Mouse (Mus musculus) heart, embryonic 15.5 days (tissue): ENCODE results near the gene Aspdh. TPM values are rescaled to one million over a fixed set of nuclear protein-coding genes. Genes with fewer than 3 reads are reported as not detected.
A peak's percentile ranks its signal among the peaks of the same experiment; 100 is the strongest.

Source experiments
- ATAC-seq: fragments of 200-750 bp; cut with Nextera tagmentation; replicated peaks from 2 replicates; pipeline ENCODE4 v1.8.0; 2017; ENCODE audit warnings: low read depth, moderate TSS enrichment; ENCODE audit not compliant: insufficient number of reproducible peaks, insufficient read depth, low FRiP score
- H3K27ac ChIP-seq: fragments of 300-500 bp; sonication (generic); 2 replicates; pipeline ENCODE4 v1.5.1; 2015; ENCODE audit warnings: mild to moderate bottlenecking, inconsistent platforms
- H3K27me3 ChIP-seq: fragments of 300-500 bp; sonication (generic); 2 replicates; pipeline ENCODE4 v1.6.1; 2015; ENCODE audit warnings: inconsistent platforms
- H3K36me3 ChIP-seq: fragments of 300-500 bp; sonication (generic); 2 replicates; pipeline ENCODE4 v1.6.1; 2015; ENCODE audit warnings: mild to moderate bottlenecking, inconsistent platforms
- H3K4me1 ChIP-seq: fragments of 300-500 bp; sonication (generic); replicated peaks from 2 replicates; pipeline ENCODE4 v1.6.1; 2015; ENCODE audit warnings: inconsistent platforms
- H3K4me2 ChIP-seq: fragments of 300-500 bp; sonication (generic); 2 replicates; pipeline ENCODE4 v1.6.1; 2015; ENCODE audit warnings: inconsistent platforms, mild to moderate bottlenecking, moderate library complexity
- H3K4me3 ChIP-seq: fragments of 300-500 bp; sonication (generic); 2 replicates; pipeline ENCODE4 v1.5.1; 2015; ENCODE audit warnings: mild to moderate bottlenecking, inconsistent platforms
- H3K9ac ChIP-seq: fragments of 300-500 bp; sonication (generic); 2 replicates; pipeline ENCODE4 v1.6.1; 2015; ENCODE audit warnings: mild to moderate bottlenecking, inconsistent platforms
- H3K9me3 ChIP-seq: fragments of 300-500 bp; sonication (generic); replicated peaks from 2 replicates; pipeline ENCODE4 v1.6.1; 2016; ENCODE audit warnings: inconsistent platforms
- WGBS: fragments of 180-500 bp; shearing (Covaris S2); methylation state at CpG from one replicate; pipeline ENCODE4 v1.1.7; 2015; ENCODE audit warnings: mixed read lengths; 5-methylcytosine and 5-hydroxymethylcytosine counted together
- polyA plus RNA-seq: library from polyadenylated mRNA; unstranded; fragments of >200 nt; fragmentation: Nextera tagmentation; extraction: Ambion mirVana; gene quantifications from 2 replicates; pipeline ENCODE4 v1.2.1, GENCODE M21; 2015

Aspdh gene
- polyA plus RNA-seq, 1 experiment from 2014 or later = 0.43 TPM

- Histone ChIP-seq H3K27me3 (peaks cover 26% of the 10 kb centered on the region), H3K9me3 (no peaks in the 10 kb centered on the region), H3K4me3 (no peak overlapping the region), H3K4me1 (peaks cover 54% of the 10 kb centered on the region), H3K4me2 (no peak overlapping the region), H3K9ac (no peak overlapping the region), H3K36me3 (peaks cover 8% of the 10 kb centered on the region; the same call in 1 of the 2 replicates), H3K27ac (no peak overlapping the region)
- WGBS = 78% methylated on average over 10 of the region's 10 CpGs
- no peak for ATAC-seq
These were observed 1.1 kb downstream of the Aspdh start for GRCm38 (mm10) chr7:44466006-44466887.

DNA sequence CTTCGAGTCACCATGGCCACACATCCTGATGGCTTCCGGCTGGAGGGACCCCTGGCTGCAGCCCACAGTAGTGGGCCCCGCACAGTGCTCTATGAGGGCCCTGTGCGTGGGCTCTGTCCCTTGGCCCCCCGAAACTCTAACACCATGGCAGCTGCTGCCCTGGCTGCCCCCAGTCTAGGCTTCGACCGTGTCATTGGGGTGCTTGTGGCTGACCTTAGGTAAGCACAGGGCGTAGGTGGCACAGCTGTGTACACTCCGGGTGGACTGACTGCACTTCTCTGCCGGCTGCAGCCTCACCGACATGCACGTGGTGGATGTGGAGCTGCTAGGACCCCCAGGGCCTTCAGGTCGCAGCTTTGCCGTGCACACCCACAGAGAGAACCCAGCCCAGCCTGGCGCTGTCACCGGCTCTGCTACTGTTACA lies 1.7 kb downstream of the Aspdh start:
- WGBS = 78% methylated on average over 16 of the region's 16 CpGs
- peaks cover 61% of the 10 kb centered on the region for H3K4me1 ChIP-seq
- ATAC-seq = no peak

GRCm38 (mm10) chr7:44467811-44468411 lies 2.7 kb downstream of the Aspdh start, which contains the start of gene Josd2:
Gene Josd2 (plus strand): TSS chr7:44467980.
- H3K4me1 ChIP-seq = peaks cover 64% of the 10 kb centered on the region
- peak within 1 kb of the TSS; percentile 99 for H3K27ac ChIP-seq
- peak; percentile 84 for ATAC-seq
- peak within 1 kb of the TSS; percentile 89 for H3K4me3 ChIP-seq
- H3K9me3 ChIP-seq = no peaks in the 10 kb centered on the region
- H3K9ac ChIP-seq = peak within 1 kb of the TSS; percentile 84
- H3K36me3 ChIP-seq = no peaks in the 10 kb centered on the region
- under 1% methylated on average over 42 of the region's 42 CpGs for WGBS
- peak within 1 kb of the TSS; percentile 90 for H3K4me2 ChIP-seq
- H3K27me3 ChIP-seq = peaks cover 9% of the 10 kb centered on the region

More for the DNA sequence above, 1.7 kb downstream of the Aspdh start:
- H3K27ac ChIP-seq = 0 out of 2 replicates have a peak overlapping the region, but pooled peaks have one; percentile 25
- no peaks in the 10 kb centered on the region for H3K9me3 ChIP-seq
- peaks cover 19% of the 10 kb centered on the region for H3K27me3 ChIP-seq
- no peak overlapping the region; the same call in 1 of the 2 replicates for H3K4me3 ChIP-seq
- no peak overlapping the region for H3K9ac ChIP-seq
- 0 out of 2 replicates have a peak, but pooled peaks cover 5% of the 10 kb centered on the region for H3K36me3 ChIP-seq
- H3K4me2 ChIP-seq = no peak overlapping the region

GRCm38 (mm10) chr7:44468644-44469285 lies 3.6 kb downstream of the Aspdh start:
- H3K36me3 ChIP-seq = no peaks in the 10 kb centered on the region
- H3K4me2 ChIP-seq = peak overlapping the region; percentile 90
- peak overlapping the region; percentile 84 for H3K9ac ChIP-seq
- peak overlapping the region; percentile 89 for H3K4me3 ChIP-seq
- H3K9me3 ChIP-seq = no peaks in the 10 kb centered on the region
- no peak for ATAC-seq
- H3K4me1 ChIP-seq = peaks cover 68% of the 10 kb centered on the region
- H3K27ac ChIP-seq = peak overlapping the region; percentile 99
- 31% methylated on average over 15 of the region's 15 CpGs for WGBS
- H3K27me3 ChIP-seq = peaks cover 3% of the 10 kb centered on the region

- no peak for ATAC-seq
- H3K9ac ChIP-seq = no peak overlapping the region; the same call in 1 of the 2 replicates
- H3K27me3 ChIP-seq = no peaks in the 10 kb centered on the region
- H3K4me2 ChIP-seq = peak overlapping the region; percentile 90
- H3K36me3 ChIP-seq = no peaks in the 10 kb centered on the region
- peak overlapping the region; percentile 99 for H3K27ac ChIP-seq
- peaks cover 61% of the 10 kb centered on the region for H3K4me1 ChIP-seq
- no peaks in the 10 kb centered on the region for H3K9me3 ChIP-seq
- WGBS = 54% methylated on average over 16 of the region's 16 CpGs
- no peak overlapping the region for H3K4me3 ChIP-seq
These were observed 4.8 kb downstream of the Aspdh start for GRCm38 (mm10) chr7:44469677-44470675.

- no peak for ATAC-seq
- H3K27ac ChIP-seq = peak overlapping the region; percentile 99
- H3K36me3 ChIP-seq = no peaks in the 10 kb centered on the region
- 62% methylated on average over 16 of the region's 16 CpGs for WGBS
- H3K4me3 ChIP-seq = no peak overlapping the region
- no peaks in the 10 kb centered on the region for H3K9me3 ChIP-seq
- H3K4me2 ChIP-seq = peak overlapping the region; percentile 14; the same call in 1 of the 2 replicates
- peaks cover 67% of the 10 kb centered on the region for H3K4me1 ChIP-seq
- peak overlapping the region; percentile 34 for H3K9ac ChIP-seq
- H3K27me3 ChIP-seq = 0 out of 2 replicates have a peak, but pooled peaks cover 4% of the 10 kb centered on the region
These were observed 5.8 kb downstream of the Aspdh start for GRCm38 (mm10) chr7:44470696-44471612.

- WGBS = 18% methylated on average over 6 of the region's 6 CpGs
- peak overlapping the region; percentile 99 for H3K27ac ChIP-seq
- ATAC-seq = peak; percentile 67
- no peaks in the 10 kb centered on the region for H3K9me3 ChIP-seq
- peaks cover 64% of the 10 kb centered on the region for H3K4me1 ChIP-seq
- H3K9ac ChIP-seq = 0 out of 2 replicates have a peak overlapping the region, but pooled peaks have one; percentile 75
- H3K36me3 ChIP-seq = no peaks in the 10 kb centered on the region
- H3K4me3 ChIP-seq = peak overlapping the region; percentile 56
- peak overlapping the region; percentile 65 for H3K4me2 ChIP-seq
- H3K27me3 ChIP-seq = 0 out of 2 replicates have a peak, but pooled peaks cover 4% of the 10 kb centered on the region
These were observed 6.8 kb downstream of the Aspdh start for GRCm38 (mm10) chr7:44471880-44472557.

GRCm38 (mm10) chr7:44472558-44472885 lies 7.3 kb downstream of the Aspdh start:
- Histone ChIP-seq H3K4me3 (peak overlapping the region; percentile 56), H3K27ac (peak overlapping the region; percentile 99), H3K4me1 (peaks cover 59% of the 10 kb centered on the region), H3K9me3 (no peaks in the 10 kb centered on the region), H3K27me3 (0 out of 2 replicates have a peak, but pooled peaks cover 4% of the 10 kb centered on the region), H3K36me3 (no peaks in the 10 kb centered on the region), H3K9ac (peak overlapping the region; percentile 75; the same call in 1 of the 2 replicates), H3K4me2 (peak overlapping the region; percentile 65)
- 14% methylated on average over 1 of the region's 1 CpGs for WGBS
- no peak; the same call in 1 of the 2 replicates for ATAC-seq

GRCm38 (mm10) chr7:44472961-44473646 lies 7.9 kb downstream of the Aspdh start:
- Histone ChIP-seq H3K4me1 (peaks cover 57% of the 10 kb centered on the region), H3K27ac (peak overlapping the region; percentile 99), H3K4me2 (peak overlapping the region; percentile 65), H3K4me3 (peak overlapping the region; percentile 56), H3K9me3 (no peaks in the 10 kb centered on the region), H3K27me3 (0 out of 2 replicates have a peak, but pooled peaks cover 4% of the 10 kb centered on the region), H3K9ac (peak overlapping the region; percentile 75), H3K36me3 (no peaks in the 10 kb centered on the region)
- ATAC-seq = peak; percentile 75
- 12% methylated on average over 9 of the region's 9 CpGs for WGBS
